Mouse (Mus musculus) cerebellum, postnatal 10 days (tissue): Measurements from ENCODE around the gene Parg.
"Not testable (repeated sequence)": the region's sequence is repeated elsewhere in the genome, so short reads cannot be mapped to it uniquely, and the experiment has no call there.

Source experiments
- DNase-seq, 2 experiments: peaks; one replicate each; pipeline ENCODE4 v3.0.0; 2021; ENCODE audit warnings: mixed read lengths in 2 of 2

The Parg gene

GRCm38 (mm10) chr14:32201791-32202451 is at the start of gene Parg, which contains the start of gene Timm23:
TSS of gene Parg (plus strand) at chr14:32201949.
TSS of gene Timm23 (minus strand) at chr14:32201898.
- DNase-seq, result peak; percentile 91 to 92

DNA sequence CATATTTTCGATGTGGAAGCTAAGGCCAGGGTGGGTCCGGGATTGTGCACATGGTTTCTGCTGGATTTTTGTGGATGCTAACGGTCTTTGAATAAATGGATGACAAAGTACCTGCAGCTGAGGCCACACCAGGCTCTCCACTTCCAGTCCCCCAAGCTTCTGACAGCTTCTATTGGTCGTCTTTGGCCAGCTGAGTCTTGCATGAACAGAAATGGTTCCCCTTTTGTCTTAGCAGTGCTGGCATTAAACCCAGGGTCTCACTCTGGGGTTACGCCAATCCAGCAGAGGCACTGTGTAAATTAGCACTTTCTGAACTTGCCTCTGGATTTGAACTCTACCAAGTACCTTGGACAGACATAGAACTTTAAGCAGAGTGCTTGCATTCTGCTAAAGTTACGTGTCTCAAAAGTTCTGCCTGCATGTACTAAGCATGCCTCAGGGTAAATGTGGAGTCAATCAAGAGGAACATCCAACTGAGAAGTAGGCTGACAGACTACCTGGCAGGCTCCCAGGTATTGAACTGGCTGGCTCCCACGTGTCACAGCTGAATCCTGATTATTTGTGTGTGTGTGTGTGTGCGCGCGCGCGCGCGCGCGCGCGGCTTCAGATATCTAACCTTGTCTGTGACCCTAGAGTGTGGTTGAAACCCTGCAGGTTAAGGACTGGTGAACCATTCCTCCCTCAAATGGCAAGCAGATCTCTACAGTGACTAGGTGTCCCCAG is 49.3 kb upstream of the Parg start:
- DNase-seq, result peak; percentile 27 to 33

GRCm38 (mm10) chr14:32153156-32153555 is 48.6 kb upstream of the Parg start:
- DNase-seq, result peak; percentile 36 to 47

DNA sequence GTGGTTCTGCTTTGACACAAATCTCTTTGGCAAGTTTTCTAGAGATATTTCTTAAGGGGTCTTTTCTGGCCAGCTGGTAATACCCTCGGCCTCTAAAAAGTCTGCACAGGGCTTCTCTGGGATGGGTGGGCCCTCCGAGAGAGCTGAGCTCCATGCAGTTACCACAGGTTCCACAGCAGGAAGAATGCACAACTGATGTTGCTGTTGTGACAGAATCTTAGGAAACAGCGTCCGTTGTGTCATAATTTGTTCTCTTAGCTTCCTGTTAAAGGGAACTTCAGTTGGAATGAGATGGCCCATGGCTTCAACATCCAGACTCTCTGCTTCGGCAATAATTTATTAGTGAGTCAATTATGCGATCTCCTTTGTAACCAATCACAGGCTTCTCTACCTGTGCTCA is 47.0 kb upstream of the Parg start:
- no peak for DNase-seq

DNA sequence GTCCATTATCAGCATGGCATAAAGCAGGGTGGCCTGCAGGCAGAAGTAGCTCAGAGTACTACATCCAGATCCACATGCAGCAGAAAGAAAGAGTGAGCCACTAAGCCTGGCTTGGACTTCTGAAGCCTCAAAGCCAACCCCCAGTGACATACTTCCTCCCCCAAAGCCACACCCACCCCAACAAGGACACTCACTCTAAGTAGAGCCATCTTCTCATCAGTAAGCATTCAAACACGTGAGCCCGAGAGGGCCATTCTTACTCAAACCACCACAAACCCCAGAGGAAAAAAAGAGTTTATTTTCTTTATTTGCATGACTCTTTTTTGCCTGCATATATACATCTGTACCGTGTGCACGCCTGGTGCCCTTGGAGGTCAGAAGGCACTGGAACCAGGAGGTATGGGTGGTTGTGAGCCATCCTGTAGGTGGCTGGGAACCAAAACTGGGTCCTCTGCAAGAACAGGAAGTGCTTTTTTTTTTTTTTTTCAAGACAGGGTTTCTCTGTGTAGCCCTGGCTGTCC is 42.5 kb upstream of the Parg start:
- DNase-seq, result peak in 1 of 2 experiments; percentile 14

DNA sequence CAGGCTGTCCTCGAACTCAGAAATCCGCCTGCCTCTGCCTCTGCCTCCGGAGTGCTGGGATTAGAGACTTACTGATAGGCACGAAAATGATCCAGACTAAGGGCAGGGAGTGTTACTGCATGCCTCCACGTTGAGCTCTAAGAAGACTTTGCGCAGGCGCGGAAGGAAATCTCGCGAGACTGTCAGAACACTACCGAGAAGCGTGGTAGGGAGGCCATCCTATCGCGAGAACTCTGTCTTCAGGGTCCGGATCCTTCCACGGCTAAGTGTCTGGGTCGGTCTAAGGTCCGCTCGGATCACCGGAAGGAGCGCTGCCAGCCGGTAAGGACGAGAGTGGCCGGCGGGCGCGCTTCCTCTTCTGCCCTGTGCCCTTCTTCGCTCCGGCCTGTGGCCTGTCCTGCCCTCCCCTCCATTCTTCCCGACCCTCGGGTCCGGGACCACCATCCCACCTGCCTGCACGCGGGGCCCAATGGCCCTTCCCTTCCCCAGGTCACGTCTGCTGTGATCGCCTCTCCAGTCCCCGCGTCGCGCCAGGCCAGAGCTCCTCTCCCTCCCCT is 42.0 kb upstream of the Parg start, which contains the start of gene Ncoa4:
Gene Ncoa4, plus strand, starts transcription at position 176 of the 557 bp plus-strand sequence.
- DNase-seq, result peak; percentile 99

GRCm38 (mm10) chr14:32160563-32160962 is 41.2 kb upstream of the Parg start:
- DNase-seq, result peak in 1 of 2 experiments; percentile 12

DNA sequence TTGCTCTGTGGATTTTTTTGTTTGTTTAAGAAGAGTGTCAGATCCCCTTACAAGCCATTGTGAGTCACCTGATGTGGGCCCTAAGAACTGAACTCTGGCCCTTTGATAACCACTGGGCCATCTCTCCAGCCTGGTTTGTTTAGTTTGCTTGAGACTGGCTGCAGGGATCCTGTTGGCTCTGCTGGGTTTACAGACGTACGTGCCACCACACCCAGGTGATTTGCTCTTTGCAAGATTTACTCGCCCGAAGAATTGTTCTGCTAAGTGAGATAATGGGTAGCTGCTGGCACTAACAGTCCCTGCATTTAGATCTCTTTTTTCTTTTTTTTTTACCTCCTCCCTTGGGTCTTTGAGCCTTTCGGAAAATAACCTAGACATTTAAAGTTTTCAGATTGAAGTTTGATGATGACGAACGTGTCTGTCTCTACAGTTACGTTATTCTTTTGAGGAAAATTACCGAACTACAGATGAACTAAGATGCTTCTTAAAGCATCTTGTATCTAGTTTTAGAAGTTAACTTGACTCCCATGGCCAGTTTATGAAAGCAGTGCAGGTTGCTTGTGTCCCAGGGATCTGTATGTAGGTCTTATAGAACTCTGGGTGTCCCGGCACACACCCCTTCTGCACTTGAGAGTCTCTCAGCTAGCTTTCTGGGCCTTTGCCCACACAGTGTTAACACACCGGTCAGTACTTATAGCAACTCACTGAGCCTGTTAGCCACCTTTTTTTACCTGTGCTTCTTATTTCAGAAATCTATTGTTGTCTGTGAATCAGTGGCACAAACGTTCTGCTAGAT is 40.5 kb upstream of the Parg start:
- no peak for DNase-seq

DNA sequence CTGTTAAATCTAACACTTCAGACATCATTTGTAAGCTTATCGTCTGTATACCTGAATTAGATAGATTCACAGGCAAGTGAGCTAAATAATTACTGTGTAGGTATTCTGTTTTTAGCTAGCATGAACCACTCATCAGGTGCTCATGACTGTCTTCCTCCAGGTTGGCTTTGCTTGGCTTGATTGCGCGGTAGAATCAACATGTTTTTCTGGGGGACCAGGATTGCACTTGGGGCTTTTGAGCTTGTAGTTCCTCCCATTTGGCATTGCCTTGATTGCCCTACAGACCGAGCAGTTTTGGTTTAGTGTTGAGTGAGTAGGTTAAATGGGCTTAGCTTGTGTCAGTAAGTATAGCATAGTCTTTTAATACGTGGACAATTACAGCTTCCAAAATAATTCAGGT is 39.5 kb upstream of the Parg start:
- DNase-seq, result no peak

- DNase-seq, result no peak
Measured at GRCm38 (mm10) chr14:32163203-32163888, 38.4 kb upstream of the Parg start.

GRCm38 (mm10) chr14:32164173-32165051 is 37.3 kb upstream of the Parg start:
- no peak for DNase-seq

DNA sequence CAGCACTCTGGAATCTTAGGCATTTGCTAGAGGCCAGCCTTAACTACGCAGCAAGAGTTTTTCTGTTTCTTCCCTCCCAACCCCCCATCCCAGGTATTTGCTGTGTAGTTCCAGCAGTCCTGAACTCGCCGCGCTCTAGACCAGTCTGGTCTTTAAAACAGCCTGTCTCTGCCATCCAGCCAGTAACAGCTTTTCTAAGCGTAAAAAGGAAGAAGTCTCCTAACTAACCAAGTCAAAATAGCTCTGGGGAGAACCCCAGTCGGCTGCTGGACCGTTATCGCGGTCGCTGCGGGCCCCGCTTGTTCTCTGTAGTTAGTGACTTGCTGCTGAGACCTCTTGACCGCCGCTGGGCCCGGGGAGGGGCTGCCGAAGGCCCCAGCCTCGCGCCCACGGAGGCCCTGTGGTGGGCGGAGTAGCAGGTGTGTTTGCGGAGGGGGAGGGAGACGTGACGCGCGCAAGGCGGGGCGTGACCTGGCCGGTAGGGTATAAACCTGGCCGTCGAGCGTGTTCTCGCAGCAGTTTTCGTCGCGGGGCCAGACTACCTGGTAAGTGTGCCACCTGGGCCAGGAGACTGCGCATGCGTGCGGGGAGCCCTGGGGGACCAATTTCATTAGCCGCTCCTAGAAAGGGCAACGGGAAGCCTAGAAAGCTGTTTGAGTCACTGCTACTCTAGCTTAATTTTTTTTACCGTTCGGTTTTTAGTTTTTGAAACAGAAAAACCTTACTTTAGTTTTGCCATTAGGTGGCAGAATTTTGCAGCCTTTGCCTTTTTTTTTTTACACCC is 36.3 kb upstream of the Parg start:
- peak; percentile 91 to 94 for DNase-seq

GRCm38 (mm10) chr14:32166062-32166441 is 35.7 kb upstream of the Parg start:
- DNase-seq, result no peak

- DNase-seq, result no peak
Measured at GRCm38 (mm10) chr14:32166840-32167239, 34.9 kb upstream of the Parg start.

DNA sequence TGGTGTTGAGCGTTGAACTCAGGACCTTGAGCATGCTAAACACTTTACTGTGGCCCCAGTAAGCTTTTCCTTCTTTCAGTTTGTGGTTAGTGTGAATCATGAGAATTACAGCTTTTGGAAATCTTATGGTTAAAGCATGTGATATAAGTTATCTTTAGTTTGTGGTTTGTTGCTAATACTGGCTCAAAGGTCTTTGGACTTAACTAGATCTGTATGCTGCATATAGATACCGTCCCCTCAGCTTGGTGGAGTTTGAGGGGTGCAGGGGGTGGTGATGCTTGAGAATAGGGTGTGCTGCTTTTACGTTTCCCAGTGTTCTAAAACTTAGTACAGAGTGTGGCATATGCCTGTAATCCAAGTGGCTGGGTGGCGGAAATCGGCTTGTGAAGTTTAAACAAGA is 34.4 kb upstream of the Parg start:
- no peak for DNase-seq

DNA sequence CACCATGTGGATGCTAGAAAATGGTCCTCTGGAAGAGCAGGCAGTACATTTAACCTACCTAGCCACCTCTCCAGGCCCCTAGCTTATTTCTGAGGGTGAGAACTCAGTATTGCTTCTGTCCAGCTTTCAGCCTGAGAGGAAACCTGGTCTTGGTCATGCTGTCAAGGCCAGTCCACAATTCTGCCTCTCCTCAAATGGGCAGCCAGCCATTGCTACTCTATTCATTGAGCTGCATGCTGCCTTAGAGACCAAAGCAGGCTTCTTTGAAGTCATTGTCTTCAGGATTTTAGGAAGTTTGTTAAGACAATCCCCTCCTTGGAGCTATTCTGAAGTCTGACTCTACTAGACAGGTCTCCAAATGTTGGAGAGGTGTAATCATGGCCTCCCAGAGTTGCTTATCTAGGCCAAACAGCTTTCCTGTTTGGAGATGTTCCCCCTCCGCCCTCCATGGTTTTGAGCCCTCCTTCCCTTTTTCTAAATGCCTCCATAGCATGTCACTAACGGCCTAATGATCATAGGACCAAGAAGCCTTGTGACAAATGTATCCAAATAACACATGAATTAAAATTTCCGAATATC is 33.0 kb upstream of the Parg start:
- no peak for DNase-seq

DNA sequence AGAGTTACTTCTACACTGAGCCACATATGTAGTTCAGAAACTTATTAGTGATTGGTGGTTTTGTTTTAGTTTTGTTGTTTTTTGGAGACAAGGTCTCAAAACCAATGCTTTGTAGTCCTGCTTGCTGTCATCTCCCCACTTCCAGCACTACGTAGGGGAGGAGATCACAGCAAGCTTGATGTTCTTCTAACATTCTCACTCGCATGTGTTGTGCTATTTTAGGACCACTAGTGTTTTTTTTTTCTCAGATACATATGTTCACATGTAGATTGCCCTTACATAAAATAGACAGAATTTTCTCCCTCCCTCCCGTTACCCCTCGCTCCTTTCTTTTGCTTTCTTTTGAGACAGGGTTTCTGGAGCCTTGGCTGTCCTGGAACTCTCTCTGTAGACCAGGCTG is 31.6 kb upstream of the Parg start:
- no peak for DNase-seq

DNA sequence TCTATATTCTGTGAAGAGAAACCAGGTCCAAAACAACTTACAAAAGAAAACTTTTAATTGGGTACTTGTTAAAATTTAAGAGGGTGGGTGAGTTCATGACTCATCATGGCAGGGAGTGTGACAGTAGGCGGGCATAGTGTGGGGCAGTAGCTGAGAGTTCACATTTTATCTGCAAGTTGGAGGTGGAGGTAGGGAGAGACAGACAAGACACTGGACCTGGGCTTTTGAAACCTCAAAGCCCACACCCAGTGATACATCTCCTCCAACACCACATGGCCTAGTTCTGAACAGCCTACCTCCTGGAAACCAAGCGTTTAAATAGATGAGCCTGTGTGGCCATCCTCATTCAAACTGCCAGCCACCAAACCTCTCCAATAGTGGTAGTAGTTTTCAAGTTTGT is 26.4 kb upstream of the Parg start:
- DNase-seq, result no peak

- not testable (repeated sequence) for DNase-seq
Measured at GRCm38 (mm10) chr14:32176590-32176989, 25.2 kb upstream of the Parg start.
